Mouse (Mus musculus): ENCODE results near the gene Prpf38b. TPM values are rescaled to one million over a fixed set of nuclear protein-coding genes. Genes with fewer than 3 reads are reported as not detected.

Gene Prpf38b
- total and polyA plus RNA-seq, 3 experiments = 39.8 to 108 (median 77.9) TPM

- no peak for DNase-seq
Measured at GRCm38 (mm10) chr3:108860786-108861185, 50.7 kb downstream of the Prpf38b start.

- DNase-seq = peak; percentile 68
Measured at GRCm38 (mm10) chr3:108858231-108858770, 53.2 kb downstream of the Prpf38b start.

GRCm38 (mm10) chr3:108857714-108858113 lies 53.8 kb downstream of the Prpf38b start:
- no peak for DNase-seq

- DNase-seq = no peak
Measured at GRCm38 (mm10) chr3:108857124-108857470, 54.4 kb downstream of the Prpf38b start.

- DNase-seq = no peak
Measured at GRCm38 (mm10) chr3:108856386-108857123, 55.0 kb downstream of the Prpf38b start.

GRCm38 (mm10) chr3:108855864-108856263 lies 55.7 kb downstream of the Prpf38b start:
- DNase-seq = peak; percentile 89

- peak; percentile 77 for DNase-seq
Measured at GRCm38 (mm10) chr3:108855371-108855770, 56.2 kb downstream of the Prpf38b start.

GRCm38 (mm10) chr3:108853266-108853665 lies 58.3 kb downstream of the Prpf38b start:
- DNase-seq = no peak

Other genes starting within 250 kb of the Prpf38b start
- 1 to 10 TPM; 1.7 to 2.9 TPM for gene Gpsm2, start 189.4 kb downstream of the Prpf38b start, total RNA-seq (2021)
- gene Gpsm2, start 189.4 kb downstream of the Prpf38b start, polyA plus RNA-seq (2012; rRNA removed) = 0.58 and 1.0 TPM in 2 replicates
- not detected for gene Aknad1, start 172.1 kb downstream of the Prpf38b start, total RNA-seq (2021)
- gene Aknad1, start 172.1 kb downstream of the Prpf38b start, polyA plus RNA-seq (2012; rRNA removed) = not detected in 2 replicates
- 10 to 100 TPM; 43.1 to 60.1 TPM for gene Stxbp3, start 71.2 kb downstream of the Prpf38b start, total RNA-seq (2021)
- 1.9 and 2.8 TPM in 2 replicates for gene Stxbp3, start 71.2 kb downstream of the Prpf38b start, polyA plus RNA-seq (2012; rRNA removed)
- gene Fndc7, start 21.7 kb downstream of the Prpf38b start, total RNA-seq (2021) = 1 to 10 TPM in 1 of 2 experiments, under 1 TPM in 1; 0.35 to 1.1 TPM
- gene Fndc7, start 21.7 kb downstream of the Prpf38b start, polyA plus RNA-seq (2012; rRNA removed) = 0.19 and 0.25 TPM in 2 replicates
- gene Henmt1, start 28.1 kb upstream of the Prpf38b start, total RNA-seq (2021) = not detected
- not detected in 2 replicates for gene Henmt1, start 28.1 kb upstream of the Prpf38b start, polyA plus RNA-seq (2012; rRNA removed)
- not detected for gene Gm9857, start 28.7 kb upstream of the Prpf38b start, total RNA-seq (2021)
- gene Gm9857, start 28.7 kb upstream of the Prpf38b start, polyA plus RNA-seq (2012; rRNA removed) = not detected in 2 replicates
- gene Fam102b, start 115.9 kb upstream of the Prpf38b start, total RNA-seq (2021) = 1 to 10 TPM; 3.8 to 9.4 TPM
- 0.98 and 1.0 TPM in 2 replicates for gene Fam102b, start 115.9 kb upstream of the Prpf38b start, polyA plus RNA-seq (2012; rRNA removed)
- not detected for gene Slc25a54, start 168.7 kb upstream of the Prpf38b start, total RNA-seq (2021)
- not detected in 2 replicates for gene Slc25a54, start 168.7 kb upstream of the Prpf38b start, polyA plus RNA-seq (2012; rRNA removed)
- gene Slc25a24, start 211.4 kb upstream of the Prpf38b start, total RNA-seq (2021) = 10 to 100 TPM; 49.5 to 86.5 TPM
- 23.1 and 24.9 TPM in 2 replicates for gene Slc25a24, start 211.4 kb upstream of the Prpf38b start, polyA plus RNA-seq (2012; rRNA removed)